Mouse (Mus musculus) CD4-positive, CD25-positive, alpha-beta regulatory T cell, adult 2 months (primary cell): ENCODE results near the gene Itga6.

Source experiments
- DNase-seq: peaks from one replicate; pipeline ENCODE4 v3.0.0-alpha.2; 2012; ENCODE audit warnings: low read depth, low spot score

Gene Itga6

GRCm38 (mm10) chr2:71843316-71843715 lies 97.9 kb downstream of the Itga6 start:
- peak; percentile 23 for DNase-seq

GRCm38 (mm10) chr2:71844906-71845305 lies 99.5 kb downstream of the Itga6 start:
- no peak for DNase-seq

GRCm38 (mm10) chr2:71852161-71852560 lies 106.7 kb downstream of the Itga6 start:
- peak; percentile 39 for DNase-seq

- DNase-seq: no peak
Observed at GRCm38 (mm10) chr2:71855076-71855475, 109.7 kb downstream of the Itga6 start.

GRCm38 (mm10) chr2:71863531-71864173 lies 118.2 kb downstream of the Itga6 start:
- DNase-seq: peak; percentile 68

GRCm38 (mm10) chr2:71865022-71865421 lies 119.6 kb downstream of the Itga6 start:
- DNase-seq: no peak

GRCm38 (mm10) chr2:71865935-71866334 lies 120.5 kb downstream of the Itga6 start:
- DNase-seq: peak; percentile 11

GRCm38 (mm10) chr2:71866565-71866964 lies 121.1 kb downstream of the Itga6 start:
- peak; percentile 77 for DNase-seq

- peak; percentile 13 for DNase-seq
Observed at GRCm38 (mm10) chr2:71867019-71867418, 121.6 kb downstream of the Itga6 start.

- no peak for DNase-seq
Observed at GRCm38 (mm10) chr2:71867480-71867879, 122.1 kb downstream of the Itga6 start.

- DNase-seq: no peak
Observed at GRCm38 (mm10) chr2:71868256-71868655, 122.8 kb downstream of the Itga6 start.

- no peak for DNase-seq
Observed at GRCm38 (mm10) chr2:71872141-71872540, 126.7 kb downstream of the Itga6 start.

- peak; percentile 99 for DNase-seq
Observed at GRCm38 (mm10) chr2:71872801-71873443, 127.5 kb downstream of the Itga6 start, which contains the start of gene Pdk1. Gene Pdk1, plus strand, starts transcription at chr2:71873224.

- DNase-seq: peak; percentile 74
Observed at GRCm38 (mm10) chr2:71873474-71874322, 128.3 kb downstream of the Itga6 start.

- DNase-seq: no peak
Observed at GRCm38 (mm10) chr2:71874422-71874821, 129.0 kb downstream of the Itga6 start.

GRCm38 (mm10) chr2:71874836-71875235 lies 129.4 kb downstream of the Itga6 start:
- no peak for DNase-seq

- DNase-seq: no peak
Observed at GRCm38 (mm10) chr2:71877865-71878264, 132.4 kb downstream of the Itga6 start.

GRCm38 (mm10) chr2:71878441-71878840 lies 133.0 kb downstream of the Itga6 start:
- peak; percentile 31 for DNase-seq

GRCm38 (mm10) chr2:71878943-71879342 lies 133.5 kb downstream of the Itga6 start:
- no peak for DNase-seq

GRCm38 (mm10) chr2:71882914-71883651 lies 137.7 kb downstream of the Itga6 start:
- no peak for DNase-seq

GRCm38 (mm10) chr2:71887269-71887668 lies 141.9 kb downstream of the Itga6 start:
- no peak for DNase-seq

GRCm38 (mm10) chr2:71888437-71888836 lies 143.0 kb downstream of the Itga6 start:
- no peak for DNase-seq
